Mouse (Mus musculus) mouse embryonic stem cell (cell line): Measurements from ENCODE around the gene Mapkbp1.

Experiments
- in situ Hi-C, 2 experiments: fragments of 300-500 bp; cut with MboI; formaldehyde crosslinking; loops; 1 replicate in 1 of 2; 3 replicates in 1 of 2; pipeline ENCODE4 v1.14.3; 2019 to 2020; ENCODE audit warnings: low sequenced_read_pairs in 2 of 2, low pct_unique_long_range_greater_than_20kb in 1 of 2, mixed read lengths in 1 of 2; ENCODE audit not compliant: unreplicated experiment in 1 of 2

Gene Mapkbp1

GRCm38 (mm10) chr2:119972537-119972879 is at the start of gene Mapkbp1:
Gene Mapkbp1, plus strand, starts transcription at chr2:119972699.
- in situ Hi-C loops = loop anchor here in 1 of 2 experiments (10.0 kb wide), 1 partner anchor 102 kb away; no protein-coding TSS in a partner anchor

- in situ Hi-C loops = loop anchor here in 1 of 2 experiments (10.0 kb wide), 1 partner anchor 104 kb away; no protein-coding TSS in a partner anchor
Observed at GRCm38 (mm10) chr2:119970571-119970970, 1.9 kb upstream of the Mapkbp1 start.

- in situ Hi-C loops = loop anchor here in 1 of 2 experiments (10.0 kb wide), 1 partner anchor 103 kb away; no protein-coding TSS in a partner anchor
Observed at GRCm38 (mm10) chr2:119971316-119971715, 1.2 kb upstream of the Mapkbp1 start.

- in situ Hi-C loops = loop anchor here in 1 of 2 experiments (10.0 kb wide), 1 partner anchor 103 kb away; no protein-coding TSS in a partner anchor
Observed at GRCm38 (mm10) chr2:119971837-119972536, 512 bp upstream of the Mapkbp1 start.

GRCm38 (mm10) chr2:119980343-119980986 is 8.0 kb downstream of the Mapkbp1 start:
- in situ Hi-C loops = no loop called here

GRCm38 (mm10) chr2:119981631-119982030 is 9.1 kb downstream of the Mapkbp1 start:
- in situ Hi-C loops = no loop called here

GRCm38 (mm10) chr2:119985871-119986270 is 13.4 kb downstream of the Mapkbp1 start:
- in situ Hi-C loops = no loop called here

- in situ Hi-C loops = no loop called here
Observed at GRCm38 (mm10) chr2:119986369-119986768, 13.9 kb downstream of the Mapkbp1 start.

GRCm38 (mm10) chr2:119987441-119987840 is 14.9 kb downstream of the Mapkbp1 start:
- in situ Hi-C loops = no loop called here

- in situ Hi-C loops = no loop called here
Observed at GRCm38 (mm10) chr2:119988952-119989351, 16.5 kb downstream of the Mapkbp1 start.

GRCm38 (mm10) chr2:119990881-119991280 is 18.4 kb downstream of the Mapkbp1 start:
- in situ Hi-C loops = no loop called here

- in situ Hi-C loops = no loop called here
Observed at GRCm38 (mm10) chr2:119992349-119992748, 19.9 kb downstream of the Mapkbp1 start.

- in situ Hi-C loops = no loop called here
Observed at GRCm38 (mm10) chr2:119993515-119993914, 21.0 kb downstream of the Mapkbp1 start.

- in situ Hi-C loops = no loop called here
Observed at GRCm38 (mm10) chr2:119994839-119995238, 22.3 kb downstream of the Mapkbp1 start.

- in situ Hi-C loops = no loop called here
Observed at GRCm38 (mm10) chr2:119995391-119996281, 23.1 kb downstream of the Mapkbp1 start.

GRCm38 (mm10) chr2:119997354-119997753 is 24.9 kb downstream of the Mapkbp1 start:
- in situ Hi-C loops = no loop called here

- in situ Hi-C loops = no loop called here
Observed at GRCm38 (mm10) chr2:119999731-120000130, 27.2 kb downstream of the Mapkbp1 start.

GRCm38 (mm10) chr2:120000882-120001584 is 28.5 kb downstream of the Mapkbp1 start:
- in situ Hi-C loops = no loop called here
